Mouse (Mus musculus): ENCODE results near the gene Asb4. TPM values are rescaled to one million over a fixed set of nuclear protein-coding genes. Genes with fewer than 3 reads are reported as not detected.

Gene Asb4
- polyA plus RNA-seq, 1 experiment from 2014 or later = 23.0 TPM

DNA sequence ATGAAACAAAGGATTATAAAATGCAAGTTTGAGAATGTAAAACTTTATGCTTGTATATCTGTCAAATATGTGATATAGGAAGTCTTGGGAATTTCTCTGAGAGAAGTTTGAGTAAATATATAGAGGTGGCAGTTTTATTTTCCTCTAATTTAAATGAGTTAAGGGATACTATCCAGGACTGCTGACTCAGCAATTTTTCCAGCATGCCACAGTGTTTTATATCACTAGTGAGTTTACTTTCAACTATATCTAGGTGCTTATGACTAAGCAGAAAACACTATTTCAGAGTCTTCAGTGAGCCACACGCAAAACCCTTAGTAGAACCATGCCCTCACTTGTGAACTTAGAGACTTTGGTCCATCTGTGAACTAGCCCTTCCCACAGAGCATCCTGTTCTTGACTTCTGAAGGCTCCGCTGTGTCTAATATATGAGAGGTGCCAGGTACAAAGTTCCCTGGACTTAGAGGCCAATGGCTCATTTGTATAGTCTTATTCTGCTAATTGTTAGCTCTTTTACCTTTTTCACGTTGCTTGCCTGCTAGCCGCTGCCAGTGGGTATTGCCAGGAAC lies 46.9 kb downstream of the Asb4 start:
- Histone ChIP-seq H3K9me3 (no peaks in the 10 kb centered on the region), H3K36me3 (replicated peaks) (no peaks in the 10 kb centered on the region), H3K4me3 (no peak overlapping the region), H3K27me3 (ENCODE audit: poor library complexity, severe bottlenecking) (no peaks in the 10 kb centered on the region), H3K27ac (no peak overlapping the region), H3K4me1 (no peaks in the 10 kb centered on the region)
- 95% methylated on average over 4 of the region's 4 CpGs for WGBS
- no peak for DNase-seq (ENCODE audit: extremely low spot score, low spot score)

DNA sequence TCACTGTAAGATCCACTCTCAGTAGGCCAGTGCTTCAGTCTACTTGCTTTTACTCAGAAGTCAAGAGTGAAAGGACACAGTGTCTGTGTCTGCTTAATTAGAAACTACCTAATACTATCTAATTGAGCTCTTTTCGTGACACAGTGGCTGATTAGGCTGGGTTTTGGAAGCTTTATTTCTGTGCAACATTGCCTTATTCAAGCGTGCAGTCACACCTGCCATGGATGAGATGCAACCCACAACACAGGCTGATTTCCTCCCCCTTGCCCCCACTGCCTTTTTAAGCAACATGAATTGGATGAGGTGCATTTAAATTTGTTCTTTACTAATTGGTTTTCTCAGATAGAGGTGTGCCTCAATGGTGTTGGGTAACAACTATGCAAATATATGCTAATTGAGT lies 50.7 kb downstream of the Asb4 start:
- no peak overlapping the region for H3K27ac ChIP-seq
- H3K4me1 ChIP-seq = no peaks in the 10 kb centered on the region
- no peak overlapping the region for H3K4me3 ChIP-seq
- H3K36me3 ChIP-seq (replicated peaks) = no peaks in the 10 kb centered on the region
- H3K27me3 ChIP-seq (ENCODE audit: poor library complexity, severe bottlenecking) = peaks cover 15% of the 10 kb centered on the region
- H3K9me3 ChIP-seq = no peaks in the 10 kb centered on the region
- DNase-seq (ENCODE audit: extremely low spot score, low spot score) = no peak
- 64% methylated on average over 2 of the region's 2 CpGs for WGBS

DNA sequence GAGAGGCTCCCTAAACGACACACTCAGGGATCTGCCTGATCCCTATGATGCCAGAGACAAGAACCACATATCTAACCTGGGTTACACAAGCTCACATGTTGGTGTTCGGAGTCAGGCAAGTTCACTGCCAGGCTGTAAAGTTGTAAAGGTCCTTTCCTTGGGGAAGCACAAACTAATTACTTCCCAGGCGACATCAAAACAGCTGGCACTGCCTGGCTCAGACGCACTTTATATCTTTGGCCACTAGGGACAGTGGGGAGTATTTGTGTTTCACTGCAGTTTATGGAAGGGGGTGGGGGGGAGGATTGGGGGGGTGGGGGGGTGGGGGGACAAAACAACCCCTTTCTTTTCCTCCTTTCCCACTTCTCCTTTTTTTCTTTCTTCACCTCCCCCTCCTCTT lies 54.6 kb downstream of the Asb4 start:
- Histone ChIP-seq H3K4me1 (peaks cover 6% of the 10 kb centered on the region), H3K36me3 (replicated peaks) (no peaks in the 10 kb centered on the region), H3K4me3 (no peak overlapping the region), H3K27ac (no peak overlapping the region), H3K9me3 (no peaks in the 10 kb centered on the region), H3K27me3 (ENCODE audit: poor library complexity, severe bottlenecking) (peaks cover 15% of the 10 kb centered on the region)
- no peak for DNase-seq (ENCODE audit: extremely low spot score, low spot score)
- WGBS = 48% methylated on average over 4 of the region's 4 CpGs

DNA sequence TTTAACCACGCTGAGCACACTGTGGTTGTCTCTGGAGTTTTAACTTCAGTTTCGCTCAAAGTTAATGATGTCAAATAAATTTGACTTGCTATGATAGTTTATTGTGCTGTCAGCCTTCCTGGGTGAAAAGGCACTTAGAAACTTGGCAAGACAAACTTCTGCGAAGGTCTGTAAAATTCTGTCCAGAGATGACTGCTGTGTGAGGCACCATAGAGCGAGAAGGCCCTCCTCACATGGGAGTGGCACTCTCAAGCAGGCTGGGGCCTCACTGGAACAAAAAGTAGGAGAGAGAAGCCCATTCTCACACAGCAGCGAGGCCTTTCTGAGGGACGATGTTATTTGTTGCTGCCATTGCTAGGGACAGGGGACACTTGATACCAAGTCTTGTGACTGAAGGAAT lies 58.0 kb downstream of the Asb4 start:
- Histone ChIP-seq H3K27me3 (ENCODE audit: poor library complexity, severe bottlenecking) (peaks cover 11% of the 10 kb centered on the region), H3K4me3 (no peak overlapping the region), H3K9me3 (no peaks in the 10 kb centered on the region), H3K4me1 (peaks cover 16% of the 10 kb centered on the region), H3K36me3 (replicated peaks) (no peaks in the 10 kb centered on the region), H3K27ac (no peak overlapping the region)
- DNase-seq (ENCODE audit: extremely low spot score, low spot score) = no peak
- 92% methylated on average over 6 of the region's 6 CpGs for WGBS

DNA sequence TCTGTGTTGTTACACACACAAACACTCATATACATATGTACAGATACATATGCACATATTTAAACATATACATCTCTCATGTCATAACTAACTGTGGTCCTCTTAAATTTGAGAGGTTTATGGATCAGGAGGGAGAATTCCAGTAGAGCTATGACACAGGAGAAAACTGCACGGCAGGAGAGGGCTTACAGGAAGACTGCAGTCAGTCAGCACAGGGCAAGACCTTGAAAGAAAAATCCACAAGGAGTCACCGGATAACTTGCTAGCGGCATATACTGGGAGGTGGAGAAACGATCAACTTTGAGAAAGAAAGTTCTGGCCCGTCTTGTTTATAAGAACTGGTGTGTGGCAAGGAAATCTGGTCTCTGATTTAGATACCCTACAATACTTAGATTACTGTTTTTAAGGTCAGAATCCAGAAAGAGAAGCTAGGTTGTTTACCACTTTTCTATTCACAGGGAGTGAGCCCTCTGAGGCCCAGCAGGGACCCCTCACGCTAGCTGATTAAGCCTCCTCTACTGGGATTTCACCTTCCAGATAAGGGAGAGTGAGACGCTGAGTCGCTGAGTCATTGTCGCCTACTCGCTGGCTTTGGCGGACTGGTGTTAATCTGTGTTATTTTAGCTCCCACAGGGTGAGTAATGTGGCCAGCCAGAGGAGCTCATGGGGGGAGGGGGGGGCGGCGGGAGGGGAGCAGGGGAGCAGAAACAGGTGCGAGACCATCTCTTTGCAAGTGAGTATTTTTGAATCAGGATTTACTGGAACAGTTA lies 59.3 kb downstream of the Asb4 start:
- no peaks in the 10 kb centered on the region for H3K36me3 ChIP-seq (replicated peaks)
- H3K9me3 ChIP-seq = no peaks in the 10 kb centered on the region
- peaks cover 23% of the 10 kb centered on the region for H3K4me1 ChIP-seq
- peak overlapping the region; percentile 25; the same call in 1 of the 2 replicates for H3K4me3 ChIP-seq
- no peak overlapping the region for H3K27ac ChIP-seq
- no peaks in the 10 kb centered on the region; the same call in 1 of the 2 replicates for H3K27me3 ChIP-seq (ENCODE audit: poor library complexity, severe bottlenecking)
- DNase-seq (ENCODE audit: extremely low spot score, low spot score) = peak; percentile 33
- WGBS = 5% methylated on average over 14 of the region's 14 CpGs

DNA sequence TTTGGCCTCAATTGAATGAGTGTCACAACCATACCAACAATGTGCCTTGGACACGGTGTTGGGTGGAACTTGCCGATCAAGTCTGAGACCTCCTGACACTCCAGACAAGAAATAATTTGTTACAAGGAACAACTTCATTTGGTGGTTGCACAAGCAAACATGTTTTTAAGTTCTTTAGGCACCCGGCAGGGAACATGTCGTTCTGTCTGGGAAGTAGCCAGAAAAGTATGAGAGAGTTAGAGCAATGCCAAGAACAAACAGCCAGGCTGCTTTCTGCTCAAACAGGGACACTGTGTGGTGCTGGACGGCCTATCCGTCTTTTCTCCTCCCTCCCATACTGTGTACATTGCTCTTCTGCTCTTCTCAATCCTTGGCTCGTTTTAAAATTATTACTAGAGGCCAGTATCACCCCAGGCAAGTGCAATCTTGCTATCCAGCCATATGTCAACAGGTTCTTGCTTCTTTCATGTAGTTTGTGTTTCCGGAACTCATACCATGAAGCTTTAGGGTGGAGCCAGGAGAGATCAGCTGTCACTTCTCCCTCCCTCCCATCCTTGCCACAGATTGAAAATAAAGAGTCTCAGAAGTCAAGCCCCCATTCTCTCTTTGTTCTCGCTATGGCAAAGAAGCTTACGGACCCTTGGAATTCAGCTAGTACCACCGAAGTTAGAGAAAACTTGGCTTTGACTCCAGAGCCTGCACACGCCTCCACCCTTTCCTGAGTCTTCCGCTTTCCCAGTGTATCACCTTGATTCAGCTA lies 60.1 kb downstream of the Asb4 start:
- DNase-seq (ENCODE audit: extremely low spot score, low spot score) = no peak

DNA sequence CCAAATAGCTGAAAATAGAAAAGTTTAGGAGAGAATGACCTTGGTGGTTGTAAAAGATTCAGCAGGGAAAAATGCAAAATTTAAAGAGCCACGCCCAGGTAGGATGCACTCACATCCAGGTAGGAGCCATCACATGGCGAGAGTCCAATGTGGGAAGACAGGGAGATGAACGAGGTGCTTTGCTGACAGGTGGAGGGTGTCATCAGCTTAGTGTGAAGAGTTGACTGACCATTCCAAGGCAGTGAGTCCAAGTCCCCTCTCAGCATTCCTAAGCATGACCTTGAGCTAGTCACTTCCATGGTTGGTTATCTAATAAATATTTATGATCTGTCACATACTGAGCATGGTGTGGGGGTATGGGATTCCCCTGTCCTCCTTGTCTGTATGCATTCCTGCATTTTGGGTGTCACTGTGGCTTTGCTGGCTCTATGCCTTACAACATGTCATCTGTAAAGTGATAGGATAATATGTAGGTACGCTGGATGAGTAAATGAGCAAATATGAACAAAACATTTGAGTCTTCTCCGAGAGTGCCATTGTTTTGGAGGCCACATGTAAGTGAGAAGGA lies 61.2 kb downstream of the Asb4 start:
- no peak for DNase-seq (ENCODE audit: extremely low spot score, low spot score)
- Histone ChIP-seq H3K27me3 (ENCODE audit: poor library complexity, severe bottlenecking) (no peaks in the 10 kb centered on the region; the same call in 1 of the 2 replicates), H3K4me3 (no peak overlapping the region), H3K9me3 (no peaks in the 10 kb centered on the region), H3K36me3 (replicated peaks) (no peaks in the 10 kb centered on the region), H3K4me1 (peaks cover 33% of the 10 kb centered on the region), H3K27ac (no peak overlapping the region)
- WGBS = 94% methylated on average over 5 of the region's 5 CpGs

More for the DNA sequence above, 60.1 kb downstream of the Asb4 start:
- Histone ChIP-seq H3K4me1 (peaks cover 30% of the 10 kb centered on the region), H3K36me3 (replicated peaks) (no peaks in the 10 kb centered on the region), H3K27me3 (ENCODE audit: poor library complexity, severe bottlenecking) (no peaks in the 10 kb centered on the region; the same call in 1 of the 2 replicates), H3K27ac (no peak overlapping the region), H3K9me3 (no peaks in the 10 kb centered on the region), H3K4me3 (0 out of 2 replicates have a peak overlapping the region, but pooled peaks have one; percentile 25)
- 28% methylated on average over 13 of the region's 13 CpGs for WGBS

DNA sequence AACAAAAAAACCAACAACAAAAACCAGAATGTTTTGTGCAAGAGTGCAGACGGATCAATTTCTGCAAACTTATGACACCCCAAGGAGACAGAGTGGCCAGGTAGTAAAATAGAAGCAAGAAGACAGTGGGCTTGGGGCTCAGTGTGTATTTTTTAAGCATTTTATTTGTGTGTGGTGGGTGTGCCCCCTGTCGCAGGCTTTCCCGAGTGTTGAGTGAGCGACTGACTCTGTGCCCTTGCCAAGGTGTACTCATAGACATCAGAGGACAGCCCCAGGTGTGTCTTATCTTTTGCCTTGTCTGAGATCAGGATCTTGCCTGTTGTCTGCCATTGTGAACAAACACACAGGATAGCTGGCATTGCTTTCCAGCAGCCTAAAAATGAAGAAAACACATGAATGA lies 63.8 kb downstream of the Asb4 start:
- H3K27ac ChIP-seq = peak overlapping the region; percentile 49; the same call in 1 of the 2 replicates
- WGBS = 86% methylated on average over 4 of the region's 4 CpGs
- no peaks in the 10 kb centered on the region for H3K36me3 ChIP-seq (replicated peaks)
- H3K4me3 ChIP-seq = no peak overlapping the region
- no peaks in the 10 kb centered on the region for H3K9me3 ChIP-seq
- H3K27me3 ChIP-seq (ENCODE audit: poor library complexity, severe bottlenecking) = no peaks in the 10 kb centered on the region; the same call in 1 of the 2 replicates
- peaks cover 33% of the 10 kb centered on the region for H3K4me1 ChIP-seq
- no peak for DNase-seq (ENCODE audit: extremely low spot score, low spot score)

DNA sequence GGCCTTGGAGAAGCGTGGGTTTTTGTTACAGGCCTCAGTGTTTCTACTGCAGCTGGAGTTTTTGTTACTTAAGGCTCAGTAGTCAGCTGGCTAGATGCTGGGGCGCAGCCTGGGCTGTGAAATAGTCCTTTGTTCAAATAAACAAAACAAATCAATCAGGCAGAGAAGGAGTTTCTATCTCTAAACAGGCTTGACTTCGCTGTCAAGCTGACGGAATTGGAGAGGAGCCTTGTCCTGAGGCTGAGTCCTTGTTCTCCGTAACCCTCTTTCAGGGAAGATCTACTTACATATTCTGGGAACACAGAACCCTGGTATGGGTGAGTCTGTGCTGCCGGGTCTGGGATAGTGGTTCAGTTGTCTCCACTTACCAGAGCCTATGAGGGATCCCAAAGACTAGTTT lies 64.4 kb downstream of the Asb4 start:
- no peak for DNase-seq (ENCODE audit: extremely low spot score, low spot score)
- Histone ChIP-seq H3K4me3 (no peak overlapping the region), H3K36me3 (replicated peaks) (no peaks in the 10 kb centered on the region), H3K9me3 (no peaks in the 10 kb centered on the region), H3K4me1 (peaks cover 29% of the 10 kb centered on the region), H3K27me3 (ENCODE audit: poor library complexity, severe bottlenecking) (no peaks in the 10 kb centered on the region; the same call in 1 of the 2 replicates), H3K27ac (peak overlapping the region; percentile 9; the same call in 1 of the 2 replicates)
- 22% methylated on average over 6 of the region's 6 CpGs for WGBS

DNA sequence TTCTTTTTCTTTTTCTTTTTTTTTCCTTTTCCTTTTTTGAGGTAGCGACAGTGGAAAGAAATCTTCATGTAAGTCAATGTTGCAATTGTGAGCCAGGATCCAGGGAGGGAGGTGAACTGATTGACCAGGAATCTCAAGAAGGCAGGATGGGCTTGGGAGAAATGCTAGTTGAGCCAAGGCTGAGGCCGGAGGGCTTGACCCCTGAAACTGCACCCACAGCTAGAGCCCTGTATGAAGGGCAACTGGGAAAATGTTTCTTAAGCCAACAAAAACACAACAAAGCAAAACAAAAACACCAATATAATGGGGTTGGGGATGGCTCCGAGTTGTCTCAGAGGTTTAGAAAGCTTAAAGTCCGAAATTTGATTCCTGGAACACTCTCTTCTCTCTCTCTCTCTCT lies 65.2 kb downstream of the Asb4 start:
- WGBS = 53% methylated on average over 4 of the region's 4 CpGs
- no peak overlapping the region for H3K27ac ChIP-seq
- DNase-seq (ENCODE audit: extremely low spot score, low spot score) = no peak

DNA sequence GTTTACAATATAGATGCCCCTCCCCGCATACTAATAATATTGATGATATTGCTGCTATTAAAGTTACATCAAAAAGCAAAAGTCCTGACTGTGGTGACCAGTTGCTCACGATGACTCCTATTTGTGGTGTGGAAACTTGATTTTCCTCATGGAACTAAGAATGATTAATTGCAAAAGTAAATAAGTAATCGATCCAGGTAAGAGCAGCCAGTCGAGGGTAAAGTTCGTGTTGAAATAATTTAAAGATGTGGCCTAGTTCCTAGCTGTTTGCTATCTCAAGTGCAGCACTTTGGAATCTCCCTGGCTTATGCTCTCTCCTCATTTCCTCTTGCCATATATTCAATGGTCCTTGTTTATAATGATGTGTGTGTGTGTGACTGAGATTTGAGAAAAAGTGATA lies 66.7 kb downstream of the Asb4 start:
- no peak overlapping the region for H3K27ac ChIP-seq
- no peak for DNase-seq (ENCODE audit: extremely low spot score, low spot score)
- H3K27me3 ChIP-seq (ENCODE audit: poor library complexity, severe bottlenecking) = no peaks in the 10 kb centered on the region
- 92% methylated on average over 5 of the region's 5 CpGs for WGBS
- H3K36me3 ChIP-seq (replicated peaks) = no peaks in the 10 kb centered on the region
- peaks cover 17% of the 10 kb centered on the region for H3K4me1 ChIP-seq
- no peaks in the 10 kb centered on the region for H3K9me3 ChIP-seq
- H3K4me3 ChIP-seq = no peak overlapping the region

More for the DNA sequence above, 65.2 kb downstream of the Asb4 start:
- H3K36me3 ChIP-seq (replicated peaks) = no peaks in the 10 kb centered on the region
- no peak overlapping the region for H3K4me3 ChIP-seq
- H3K9me3 ChIP-seq = no peaks in the 10 kb centered on the region
- no peaks in the 10 kb centered on the region for H3K27me3 ChIP-seq (ENCODE audit: poor library complexity, severe bottlenecking)
- peaks cover 20% of the 10 kb centered on the region for H3K4me1 ChIP-seq

DNA sequence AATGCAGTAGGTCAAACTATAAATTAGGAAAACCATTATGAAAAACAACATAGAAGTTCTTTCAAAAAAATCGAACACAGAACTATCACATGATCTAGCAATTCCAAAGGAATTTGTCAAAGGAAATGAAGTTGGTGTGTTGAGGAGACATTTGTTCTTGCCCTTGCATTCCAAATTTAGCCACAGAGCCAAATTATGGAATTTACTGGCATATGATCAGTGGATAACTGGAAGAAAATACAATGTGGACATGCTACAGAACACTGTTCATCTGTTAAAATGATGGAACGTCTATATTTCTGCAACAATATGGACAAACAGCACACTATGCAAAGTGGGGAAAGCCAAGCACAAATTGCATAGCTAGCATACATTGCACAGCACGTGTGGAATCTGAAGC lies 72.7 kb downstream of the Asb4 start:
- Histone ChIP-seq H3K4me1 (no peaks in the 10 kb centered on the region), H3K4me3 (no peak overlapping the region), H3K36me3 (replicated peaks) (no peaks in the 10 kb centered on the region), H3K9me3 (no peaks in the 10 kb centered on the region), H3K27ac (no peak overlapping the region), H3K27me3 (ENCODE audit: poor library complexity, severe bottlenecking) (no peaks in the 10 kb centered on the region)
- WGBS = 86% methylated on average over 3 of the region's 3 CpGs
- no peak for DNase-seq (ENCODE audit: extremely low spot score, low spot score)

All from forebrain, embryonic 10.5 days (tissue).